Mouse (Mus musculus): ENCODE measurements around the gene Lmod3. TPM values are rescaled to one million over a fixed set of nuclear protein-coding genes. Genes with fewer than 3 reads are reported as not detected.

Lmod3 gene
- polyA plus RNA-seq, 1 experiment from 2014 or later: 0.36 TPM

GRCm38 (mm10) chr6:97289838-97290237, 37.3 kb upstream of the Lmod3 start:
- H3K36me3 ChIP-seq (ENCODE audit: insufficient read depth, low read length): peaks cover 21% of the 10 kb centered on the region
- H3K4me1 ChIP-seq (replicated peaks; ENCODE audit: insufficient read depth, low read length): no peaks in the 10 kb centered on the region
- no peak overlapping the region for H3K9ac ChIP-seq (ENCODE audit: low read depth, low read length)
- DNase-seq (ENCODE audit: low spot score) (no peak), ATAC-seq (replicated peaks; ENCODE audit: low FRiP score, low read depth) (no peak)
- no peaks in the 10 kb centered on the region for H3K9me3 ChIP-seq (replicated peaks; ENCODE audit: low read length)
- H3K27me3 ChIP-seq (ENCODE audit: insufficient read depth, low read length): no peaks in the 10 kb centered on the region
- H3K4me3 ChIP-seq (replicated peaks; ENCODE audit: low read depth, low read length): no peak overlapping the region
- 92% methylated on average over 4 of the region's 4 CpGs for WGBS
- no peak overlapping the region for H3K4me2 ChIP-seq (ENCODE audit: low read length)
- TF ChIP-seq CTCF (IDR thresholded peaks at IDR 0.05; ENCODE audit: low read depth): no peak
- H3K27ac ChIP-seq: no peak overlapping the region

DNA sequence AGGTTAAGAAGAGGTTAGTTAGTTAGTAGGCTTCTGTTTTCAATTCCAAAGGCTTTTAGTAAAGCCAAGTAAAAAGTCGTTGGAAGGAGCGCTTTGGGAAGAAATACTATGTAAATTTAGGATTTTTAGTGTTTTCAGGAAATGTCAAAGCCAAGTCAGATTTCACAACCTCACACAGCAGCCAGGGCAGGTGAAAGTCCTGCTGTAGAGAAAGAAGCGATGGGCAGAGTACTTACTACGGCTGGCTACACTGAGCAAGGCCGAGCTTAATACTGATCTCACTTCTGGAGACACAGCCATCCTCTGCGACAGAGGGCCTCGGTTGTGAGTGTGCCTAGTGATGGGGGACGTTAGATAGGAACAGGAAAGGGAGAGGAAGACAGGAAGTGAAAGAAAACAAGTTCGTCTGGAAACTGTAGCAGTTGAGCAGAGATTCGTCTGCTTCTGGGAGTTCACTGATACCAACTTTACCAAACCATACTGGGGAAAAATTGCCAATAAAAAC, 36.8 kb upstream of the Lmod3 start:
- TF ChIP-seq CTCF (IDR thresholded peaks at IDR 0.05; ENCODE audit: low read depth): no peak
- Histone ChIP-seq H3K4me1 (replicated peaks; ENCODE audit: insufficient read depth, low read length) (no peaks in the 10 kb centered on the region), H3K4me3 (replicated peaks; ENCODE audit: low read depth, low read length) (no peak overlapping the region), H3K36me3 (ENCODE audit: insufficient read depth, low read length) (peaks cover 21% of the 10 kb centered on the region), H3K4me2 (ENCODE audit: low read length) (no peak overlapping the region), H3K9ac (ENCODE audit: low read depth, low read length) (no peak overlapping the region), H3K27me3 (ENCODE audit: insufficient read depth, low read length) (no peaks in the 10 kb centered on the region), H3K27ac (no peak overlapping the region), H3K9me3 (replicated peaks; ENCODE audit: low read length) (no peaks in the 10 kb centered on the region)
- no peak for DNase-seq (ENCODE audit: low spot score)
- WGBS: 55% methylated on average over 10 of the region's 10 CpGs
- no peak for ATAC-seq (replicated peaks; ENCODE audit: low FRiP score, low read depth)

DNA sequence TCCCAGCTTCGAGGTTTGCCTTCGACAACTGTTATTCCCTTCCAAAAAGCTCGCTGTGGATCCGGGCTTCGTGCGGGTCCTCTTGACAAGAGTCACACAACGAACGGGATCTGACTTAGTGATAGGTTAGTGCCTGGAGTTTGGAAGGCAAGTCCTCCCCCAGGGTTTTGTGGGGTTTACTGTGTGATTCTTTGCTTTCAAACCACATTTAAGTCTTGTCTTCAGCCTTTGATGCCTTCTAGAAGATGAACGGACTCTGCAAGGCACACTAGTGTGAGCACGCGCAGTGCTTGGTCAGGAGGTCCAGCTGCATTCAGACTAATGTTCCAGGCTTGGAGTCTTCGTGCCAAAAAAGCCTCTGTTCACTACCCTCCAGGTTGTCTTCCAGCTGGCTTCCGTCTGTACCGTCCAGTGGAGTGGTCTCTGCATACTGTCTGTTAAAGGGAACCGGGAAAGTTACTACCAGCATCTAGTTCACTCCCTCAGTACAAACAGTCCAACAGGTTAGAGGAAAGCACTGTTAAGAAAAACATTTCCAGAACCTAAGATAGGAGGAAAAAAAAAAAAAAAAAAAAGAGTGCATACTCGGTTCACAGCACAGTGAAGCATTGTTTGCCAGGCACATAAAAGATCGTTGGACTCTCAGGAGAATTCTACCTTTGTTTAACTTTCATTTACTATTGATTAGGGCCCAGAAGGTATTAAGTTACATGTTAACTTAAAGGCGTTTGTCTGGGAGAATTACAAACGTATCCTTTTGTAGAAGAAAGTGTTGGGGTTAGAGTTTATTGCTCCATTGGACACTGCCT, 35.7 kb upstream of the Lmod3 start:
- Histone ChIP-seq H3K4me2 (ENCODE audit: low read length) (no peak overlapping the region), H3K4me1 (replicated peaks; ENCODE audit: insufficient read depth, low read length) (no peaks in the 10 kb centered on the region), H3K4me3 (replicated peaks; ENCODE audit: low read depth, low read length) (no peak overlapping the region), H3K27ac (no peak overlapping the region), H3K27me3 (ENCODE audit: insufficient read depth, low read length) (no peaks in the 10 kb centered on the region), H3K9ac (ENCODE audit: low read depth, low read length) (no peak overlapping the region), H3K36me3 (ENCODE audit: insufficient read depth, low read length) (peaks cover 17% of the 10 kb centered on the region), H3K9me3 (replicated peaks; ENCODE audit: low read length) (no peaks in the 10 kb centered on the region)
- 62% methylated on average over 19 of the region's 19 CpGs for WGBS
- DNase-seq (ENCODE audit: low spot score) (no peak), ATAC-seq (replicated peaks; ENCODE audit: low FRiP score, low read depth) (no peak)
- TF ChIP-seq CTCF (IDR thresholded peaks at IDR 0.05; ENCODE audit: low read depth): no peak

DNA sequence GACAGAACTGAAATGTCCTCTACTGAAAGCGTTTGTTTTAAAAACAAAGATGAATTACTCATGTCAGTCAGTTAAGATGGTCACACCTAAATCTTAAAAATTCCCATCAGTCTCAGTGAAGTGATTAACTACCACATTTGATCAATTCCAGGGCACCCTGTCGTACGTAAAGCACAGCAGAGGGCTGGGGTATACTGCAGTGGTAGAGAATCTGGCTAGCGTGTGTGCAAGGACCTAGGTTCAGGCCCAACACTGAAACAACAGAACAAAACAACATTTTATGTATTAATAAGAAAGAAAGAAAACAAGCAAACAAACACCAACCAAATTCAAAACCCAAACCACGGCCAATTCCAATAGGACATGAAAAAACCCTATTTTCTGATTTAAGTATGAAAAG, 33.8 kb upstream of the Lmod3 start:
- 92% methylated on average over 5 of the region's 5 CpGs for WGBS
- no peak for TF ChIP-seq CTCF (IDR thresholded peaks at IDR 0.05; ENCODE audit: low read depth)
- DNase-seq (ENCODE audit: low spot score): no peak
- Histone ChIP-seq H3K9me3 (replicated peaks; ENCODE audit: low read length) (no peaks in the 10 kb centered on the region), H3K27ac (no peak overlapping the region), H3K4me2 (ENCODE audit: low read length) (no peak overlapping the region), H3K4me3 (replicated peaks; ENCODE audit: low read depth, low read length) (no peak overlapping the region), H3K4me1 (replicated peaks; ENCODE audit: insufficient read depth, low read length) (no peaks in the 10 kb centered on the region), H3K9ac (ENCODE audit: low read depth, low read length) (no peak overlapping the region), H3K36me3 (ENCODE audit: insufficient read depth, low read length) (peaks cover 13% of the 10 kb centered on the region), H3K27me3 (ENCODE audit: insufficient read depth, low read length) (no peaks in the 10 kb centered on the region)
- no peak for ATAC-seq (replicated peaks; ENCODE audit: low FRiP score, low read depth)

DNA sequence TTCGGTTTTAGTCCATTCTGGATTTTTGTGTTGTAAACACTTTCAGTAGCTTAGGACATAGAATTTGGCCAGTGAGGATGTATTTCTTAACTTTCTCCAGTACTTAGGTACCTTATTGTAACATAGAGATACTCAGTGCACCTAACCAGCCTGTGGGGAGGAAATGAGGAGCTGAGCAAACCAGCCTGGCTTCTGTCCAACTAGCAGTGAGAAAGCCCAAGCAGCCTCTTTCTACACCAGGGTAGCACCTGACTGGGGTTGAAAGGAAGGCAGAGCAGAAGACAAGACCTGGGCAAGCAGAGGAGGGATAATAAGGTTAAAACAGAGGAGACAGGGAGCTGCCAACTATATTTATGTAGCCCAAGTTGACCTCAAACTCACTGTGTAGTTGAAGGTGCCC, 31.1 kb upstream of the Lmod3 start:
- ATAC-seq (replicated peaks; ENCODE audit: low FRiP score, low read depth) (no peak), DNase-seq (ENCODE audit: low spot score) (no peak)
- H3K27me3 ChIP-seq (ENCODE audit: insufficient read depth, low read length): no peaks in the 10 kb centered on the region
- H3K4me1 ChIP-seq (replicated peaks; ENCODE audit: insufficient read depth, low read length): no peaks in the 10 kb centered on the region
- H3K9me3 ChIP-seq (replicated peaks; ENCODE audit: low read length): no peaks in the 10 kb centered on the region
- no peak overlapping the region for H3K27ac ChIP-seq
- no peak overlapping the region for H3K4me3 ChIP-seq (replicated peaks; ENCODE audit: low read depth, low read length)
- TF ChIP-seq CTCF (IDR thresholded peaks at IDR 0.05; ENCODE audit: low read depth): no peak
- peaks cover 13% of the 10 kb centered on the region for H3K36me3 ChIP-seq (ENCODE audit: insufficient read depth, low read length)
- no peak overlapping the region for H3K9ac ChIP-seq (ENCODE audit: low read depth, low read length)
- no peak overlapping the region for H3K4me2 ChIP-seq (ENCODE audit: low read length)
- 96% methylated on average over 1 of the region's 1 CpGs for WGBS

GRCm38 (mm10) chr6:97278878-97279277, 26.3 kb upstream of the Lmod3 start:
- Histone ChIP-seq H3K36me3 (ENCODE audit: insufficient read depth, low read length) (no peaks in the 10 kb centered on the region), H3K4me2 (ENCODE audit: low read length) (no peak overlapping the region), H3K4me1 (replicated peaks; ENCODE audit: insufficient read depth, low read length) (no peaks in the 10 kb centered on the region), H3K27me3 (ENCODE audit: insufficient read depth, low read length) (no peaks in the 10 kb centered on the region), H3K4me3 (replicated peaks; ENCODE audit: low read depth, low read length) (no peak overlapping the region), H3K9ac (ENCODE audit: low read depth, low read length) (no peak overlapping the region), H3K9me3 (replicated peaks; ENCODE audit: low read length) (no peaks in the 10 kb centered on the region), H3K27ac (no peak overlapping the region; the same call in 1 of the 2 replicates)
- DNase-seq (ENCODE audit: low spot score) (peak; percentile 15), ATAC-seq (replicated peaks; ENCODE audit: low FRiP score, low read depth) (no peak)
- WGBS: 37% methylated on average over 6 of the region's 6 CpGs
- TF ChIP-seq CTCF (IDR thresholded peaks at IDR 0.05; ENCODE audit: low read depth): no peak

Measured in kidney, postnatal 0 days (tissue).